Mouse (Mus musculus) lung, postnatal 36 days (tissue): ENCODE results near the gene Trmt10a.
A peak's percentile ranks its signal among the peaks of the same experiment; 100 is the strongest.
"Not testable (repeated sequence)": the region's sequence is repeated elsewhere in the genome, so short reads cannot be mapped to it uniquely, and the experiment has no call there.

Source experiments
- DNase-seq: peaks from one replicate; pipeline ENCODE4 v3.0.0; 2022; ENCODE audit warnings: mixed read lengths

The Trmt10a gene

DNA sequence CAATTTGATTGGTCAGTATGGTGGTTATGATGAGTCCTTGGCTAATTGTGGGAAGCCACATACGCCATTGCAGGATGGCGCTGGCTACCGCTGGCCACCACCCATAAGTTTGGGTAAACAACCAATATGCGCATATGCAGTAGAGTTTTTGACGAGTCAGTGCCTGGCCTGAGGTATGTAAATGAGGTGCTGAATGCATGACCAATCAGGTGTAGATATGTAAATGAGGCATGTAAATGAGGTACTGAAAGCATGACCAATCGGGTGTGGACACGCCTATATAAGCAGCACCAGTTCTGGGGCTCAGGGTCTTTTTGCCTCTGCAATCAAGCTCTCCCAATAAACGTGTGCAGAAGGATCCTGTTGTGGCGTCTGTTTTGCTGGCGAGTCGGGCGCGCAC lies 5.1 kb upstream of the Trmt10a start:
- not testable (repeated sequence) for DNase-seq

- DNase-seq: no peak
Observed at GRCm38 (mm10) chr3:138139663-138140062, 3.6 kb upstream of the Trmt10a start.

DNA sequence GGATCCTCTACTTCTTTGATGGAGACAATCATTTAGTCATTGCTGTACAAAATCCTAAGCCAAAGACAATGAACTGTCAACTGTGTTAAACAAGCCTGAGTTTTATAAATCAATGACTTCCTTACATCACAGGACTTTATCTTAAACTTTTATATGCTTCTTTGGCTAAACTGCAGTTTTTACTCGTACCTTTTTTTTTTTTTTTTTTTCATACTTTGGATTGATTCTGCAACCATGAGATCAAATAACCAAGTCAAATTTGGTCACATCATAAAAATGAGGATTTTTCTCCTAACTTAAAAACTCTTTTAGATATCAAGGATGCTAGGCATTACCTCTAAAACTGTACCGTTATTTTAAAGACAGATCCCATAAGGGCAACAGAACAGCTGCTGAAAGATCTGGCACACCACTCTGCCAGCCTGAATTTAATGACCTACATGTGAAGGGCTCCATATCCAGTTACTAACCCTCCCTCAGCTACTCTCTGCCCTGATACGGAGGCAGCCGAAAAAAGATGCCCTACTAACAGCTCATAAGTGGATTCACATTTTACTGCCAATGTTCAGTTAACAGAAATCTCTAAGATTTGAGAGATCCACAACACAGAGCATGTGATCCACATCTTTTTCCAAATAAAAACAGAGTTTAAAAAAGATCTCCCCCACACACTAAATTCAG lies 1.1 kb upstream of the Trmt10a start:
- DNase-seq: no peak

DNA sequence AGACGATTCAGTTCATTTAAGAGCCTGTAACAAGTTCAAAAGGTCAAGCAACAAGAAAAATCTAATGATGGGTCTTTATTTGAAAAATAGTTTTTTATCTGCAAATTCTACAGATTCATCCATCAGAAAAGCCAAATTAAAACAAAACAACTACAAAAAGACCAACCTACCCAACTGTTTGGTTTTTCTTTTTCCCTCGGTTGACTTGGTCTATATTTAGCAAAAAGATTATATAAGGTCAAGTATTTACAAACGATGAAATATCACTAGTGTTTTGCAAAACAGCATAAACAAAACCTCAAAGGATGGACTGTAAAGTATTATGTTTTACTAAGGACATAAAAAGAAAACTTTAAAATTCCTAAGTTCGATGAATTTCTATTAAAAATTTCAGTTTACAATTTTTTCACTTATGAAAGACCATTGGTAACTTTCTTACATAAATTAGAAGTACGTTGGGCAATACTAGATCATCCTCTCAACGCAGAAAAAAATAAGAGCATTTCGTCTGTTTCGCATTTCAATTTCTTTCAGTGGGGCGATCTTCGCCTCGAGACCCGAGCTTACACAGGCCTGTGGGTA lies 424 bp upstream of the Trmt10a start:
- no peak for DNase-seq

DNA sequence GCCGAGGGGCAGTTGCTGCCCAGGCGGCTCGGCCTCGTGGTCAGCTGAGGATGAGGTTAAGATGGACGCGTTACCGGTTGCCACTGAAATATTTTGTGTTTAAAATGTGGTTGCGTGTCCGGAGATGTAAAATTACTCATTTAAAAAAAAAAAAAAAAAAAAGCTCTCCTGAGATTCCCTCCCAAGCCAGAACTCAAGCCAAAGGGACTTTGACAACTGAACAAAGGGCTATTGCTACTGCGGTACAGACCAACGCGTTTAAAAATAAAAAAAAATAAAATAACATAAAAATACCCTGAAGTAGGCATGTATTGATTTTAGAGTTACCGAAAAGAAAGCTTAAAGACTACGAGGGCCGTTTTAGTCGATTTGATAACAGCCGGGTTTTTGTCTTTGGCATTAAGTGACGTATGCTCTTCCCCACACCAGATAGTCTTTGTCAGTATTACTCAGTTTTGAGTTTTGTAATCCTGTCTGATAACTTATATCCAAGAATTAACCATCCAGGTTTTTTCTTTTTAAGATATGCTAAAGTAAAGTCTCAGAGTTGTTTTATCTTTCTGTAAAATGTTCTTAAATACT lies 903 bp downstream of the Trmt10a start:
- peak; percentile 13 for DNase-seq

DNA sequence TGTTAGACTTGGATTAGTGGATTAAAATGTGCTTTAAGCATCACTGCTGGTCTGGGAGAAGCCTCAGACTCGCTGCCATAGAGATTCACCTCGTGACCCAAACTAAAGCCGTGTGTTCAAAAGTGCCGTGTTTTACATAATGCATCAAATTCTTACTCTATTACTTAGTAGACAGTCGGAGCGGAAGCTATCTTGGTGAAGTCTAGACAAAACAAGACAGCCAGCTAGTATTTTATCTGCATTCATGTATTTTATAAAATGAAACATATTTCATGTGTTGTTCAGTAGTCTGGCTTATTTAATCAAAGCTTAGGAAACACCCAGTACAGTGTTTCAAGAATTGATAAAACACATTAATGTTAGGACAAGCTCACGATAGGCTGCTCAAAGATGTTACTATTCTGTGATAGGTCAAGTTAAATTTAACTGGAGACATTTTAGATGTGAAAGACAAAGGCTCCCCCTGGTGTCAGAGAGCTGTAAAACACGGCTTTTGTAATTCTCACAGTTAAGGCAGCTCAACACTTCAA lies 1.5 kb downstream of the Trmt10a start, which contains the start of gene Mttp:
TSS of gene Mttp (minus strand) at position 327 of the 530 bp plus-strand sequence.
- DNase-seq: peak; percentile 94

DNA sequence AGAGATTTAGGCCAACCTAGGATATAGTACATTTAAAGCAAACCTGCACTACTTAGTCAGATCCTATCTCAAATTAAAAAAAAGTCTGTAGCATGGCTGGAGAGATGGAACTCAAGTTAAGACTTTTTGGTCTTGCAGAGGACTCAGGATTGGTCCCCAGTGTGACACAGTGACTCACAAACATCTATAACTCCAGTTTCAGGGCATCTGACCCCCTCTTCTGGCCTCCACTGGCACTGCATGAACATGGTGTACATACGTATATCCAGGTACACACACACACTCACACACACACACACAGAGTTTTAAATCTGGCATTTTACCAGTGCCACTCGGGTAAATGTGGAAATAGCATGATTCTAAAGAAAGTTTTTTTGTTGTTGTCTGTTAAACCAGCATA lies 5.6 kb downstream of the Trmt10a start:
- no peak for DNase-seq

DNA sequence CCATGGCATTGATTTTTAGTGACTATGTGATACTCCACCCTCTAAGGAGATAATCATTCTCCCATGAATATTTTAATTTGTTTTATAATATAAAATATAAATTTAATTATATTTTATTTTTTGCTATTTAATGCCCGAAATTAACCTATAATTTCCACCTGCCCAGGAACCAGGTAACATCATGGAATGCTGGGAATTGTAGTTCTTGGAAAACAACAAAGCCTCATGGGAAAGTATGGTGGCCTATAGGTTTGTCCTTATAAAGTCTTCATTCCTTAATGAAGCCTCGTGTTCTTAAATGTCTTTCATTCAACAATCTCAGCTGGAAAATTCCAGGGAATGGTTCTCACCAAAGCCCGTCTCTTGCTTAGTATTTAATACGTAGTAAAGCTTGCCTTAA lies 11.8 kb downstream of the Trmt10a start:
- no peak for DNase-seq

GRCm38 (mm10) chr3:138156651-138157050 lies 13.4 kb downstream of the Trmt10a start:
- no peak for DNase-seq

- no peak for DNase-seq
Observed at GRCm38 (mm10) chr3:138161623-138162022, 18.4 kb downstream of the Trmt10a start.

DNA sequence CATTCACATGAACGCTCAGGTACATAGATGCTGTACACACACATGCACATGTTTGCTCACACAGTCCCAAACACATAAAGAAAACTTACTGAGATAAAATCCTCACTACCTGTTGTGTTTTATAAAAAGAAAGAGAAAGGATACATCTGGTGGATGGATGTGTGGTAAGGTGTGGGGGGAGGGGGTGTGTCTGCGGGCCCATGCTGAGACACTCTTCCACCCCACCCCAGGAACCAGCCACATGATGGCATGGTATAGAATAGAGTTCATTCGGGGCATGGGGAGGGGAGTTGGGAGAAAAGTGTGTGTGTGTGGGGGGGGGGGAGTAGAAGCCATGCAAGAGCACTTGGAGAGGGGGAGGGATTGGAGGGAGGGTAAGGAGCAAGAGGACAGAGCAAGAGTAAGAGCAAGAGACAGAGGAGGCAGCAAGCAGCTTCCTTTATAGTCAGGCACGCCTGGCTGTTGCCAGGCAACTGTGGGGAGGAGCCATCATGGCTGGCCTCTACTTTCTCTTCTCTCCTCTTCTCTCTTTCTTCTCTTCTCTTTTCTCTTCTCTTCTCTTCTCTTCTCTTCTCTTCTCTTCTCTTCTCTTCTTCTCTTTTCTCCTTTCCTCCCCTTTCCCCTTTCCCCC lies 19.4 kb downstream of the Trmt10a start:
- DNase-seq: no peak

DNA sequence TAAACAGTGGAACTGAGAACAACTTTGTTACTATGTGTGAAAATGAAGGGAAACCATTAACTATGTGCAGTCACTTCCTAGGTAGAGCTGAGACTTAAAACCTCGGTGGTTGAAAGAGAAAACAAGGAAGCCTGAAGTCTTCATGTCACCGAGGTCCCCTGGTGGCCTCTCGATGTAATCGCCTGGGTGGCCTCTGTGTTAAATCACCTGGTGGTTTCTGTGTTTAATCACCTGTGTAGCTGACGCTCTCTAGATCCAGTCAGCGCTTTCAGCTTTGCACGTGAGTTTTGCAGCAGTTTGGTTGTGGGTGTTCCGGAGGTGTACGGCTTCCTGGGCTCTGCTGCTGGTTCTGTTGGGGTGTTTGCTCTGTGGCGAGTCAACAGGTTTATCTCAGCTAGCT lies 30.0 kb downstream of the Trmt10a start:
- DNase-seq: no peak

DNA sequence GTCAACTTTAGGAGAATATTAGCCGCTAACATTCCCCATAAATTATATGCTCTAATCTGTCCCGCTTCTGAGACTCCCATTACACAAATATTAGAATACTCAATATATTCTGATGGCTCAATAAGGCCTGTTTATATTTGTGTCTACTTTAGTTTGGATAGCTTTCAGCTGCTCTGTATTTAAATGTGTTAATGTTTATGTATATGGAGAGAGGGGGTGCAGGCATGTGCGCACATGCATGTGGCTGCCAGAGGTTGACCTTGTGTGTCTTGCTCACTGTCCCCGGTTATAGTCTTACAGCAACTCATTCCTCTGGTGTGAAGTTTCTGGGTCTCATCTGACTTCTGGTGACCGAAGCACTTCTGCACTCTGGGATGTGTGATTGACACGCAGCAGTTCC lies 32.3 kb downstream of the Trmt10a start:
- no peak for DNase-seq

- no peak for DNase-seq
Observed at GRCm38 (mm10) chr3:138182019-138182418, 38.8 kb downstream of the Trmt10a start.

GRCm38 (mm10) chr3:138183371-138183770 lies 40.1 kb downstream of the Trmt10a start:
- no peak for DNase-seq

DNA sequence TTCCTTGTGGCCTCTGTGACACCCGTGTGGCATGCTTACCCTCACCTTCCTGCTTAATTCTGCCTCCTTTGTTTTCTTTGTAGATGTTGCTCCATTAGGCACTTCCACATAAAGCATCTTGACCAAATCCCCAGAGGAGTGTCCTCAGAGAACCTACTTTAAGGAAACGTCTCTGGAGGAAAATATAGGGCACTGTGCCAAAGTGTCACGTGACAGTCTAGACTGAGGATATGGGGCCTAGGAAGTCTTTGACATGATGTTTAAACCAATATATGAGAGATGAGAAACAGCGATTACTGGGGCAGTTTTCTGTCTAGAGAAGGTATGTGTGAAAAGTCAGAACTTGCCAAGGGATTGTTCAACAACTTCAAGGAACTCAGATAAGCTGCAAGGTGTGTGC lies 42.0 kb downstream of the Trmt10a start:
- peak; percentile 42 for DNase-seq

- DNase-seq: no peak
Observed at GRCm38 (mm10) chr3:138185995-138186930, 43.0 kb downstream of the Trmt10a start.

- no peak for DNase-seq
Observed at GRCm38 (mm10) chr3:138192260-138192659, 49.0 kb downstream of the Trmt10a start.

DNA sequence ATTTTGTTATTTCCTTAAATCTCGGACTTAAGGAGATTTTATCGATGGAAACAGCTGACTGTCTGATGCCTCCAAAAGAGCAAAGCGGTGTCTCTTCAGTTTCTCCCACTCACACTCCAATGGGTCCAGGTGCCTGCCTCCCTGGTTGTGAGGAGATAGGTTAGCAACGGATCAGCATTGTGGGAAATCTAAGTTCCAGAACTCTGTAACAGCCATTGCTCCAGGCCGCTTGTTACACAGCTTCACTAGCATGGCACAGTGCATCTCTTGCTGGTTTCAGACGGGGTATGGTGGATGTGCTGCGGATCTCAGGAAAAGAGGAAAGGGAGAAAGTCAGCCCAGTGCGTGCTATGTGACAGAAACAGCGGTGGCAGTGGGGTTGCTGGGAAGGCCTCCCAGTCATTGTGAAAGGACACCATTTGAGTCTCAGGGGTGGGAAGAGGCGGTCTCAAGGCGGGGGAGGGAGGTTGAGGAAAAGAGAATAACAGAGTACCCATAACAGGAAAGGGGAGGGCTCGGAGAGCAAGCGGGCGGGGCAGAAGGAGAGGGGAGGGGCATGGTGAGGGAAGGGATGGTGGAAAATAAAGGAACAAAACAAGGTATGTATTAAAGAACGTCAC lies 50.5 kb downstream of the Trmt10a start, which contains the start of gene 4930579F01Rik:
TSS of gene 4930579F01Rik (minus strand) at position 143 of the 620 bp plus-strand sequence.
- DNase-seq: no peak

- no peak for DNase-seq
Observed at GRCm38 (mm10) chr3:138197093-138197492, 53.8 kb downstream of the Trmt10a start.

DNA sequence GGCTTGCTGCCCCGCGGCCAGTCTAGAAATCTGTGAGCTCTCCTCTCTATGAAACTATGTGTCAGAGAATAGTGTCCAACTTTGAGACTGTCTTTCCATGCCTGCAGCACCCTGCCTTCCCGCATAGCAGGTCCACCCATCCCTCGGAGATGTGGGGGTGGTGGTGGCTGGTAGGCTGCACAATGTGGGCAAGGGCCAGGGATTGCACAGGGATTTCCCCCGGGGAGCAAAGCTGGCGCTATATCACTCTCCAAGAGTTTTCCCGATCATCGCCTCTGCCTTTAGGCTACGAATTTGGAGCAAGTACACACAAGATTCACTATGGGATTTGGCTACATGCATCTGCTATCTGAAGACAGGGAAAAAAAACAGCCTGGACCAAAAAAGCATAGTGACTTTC lies 54.3 kb downstream of the Trmt10a start:
- DNase-seq: no peak
